Mouse (Mus musculus): Measurements from ENCODE around the gene Sdf2. TPM values are rescaled to one million over a fixed set of nuclear protein-coding genes. Genes with fewer than 3 reads are reported as not detected.
"Not testable (repeated sequence)": the region's sequence is repeated elsewhere in the genome, so short reads cannot be mapped to it uniquely, and the experiment has no call there.

Gene Sdf2
- polyA plus RNA-seq, 1 experiment: 138 TPM

DNA sequence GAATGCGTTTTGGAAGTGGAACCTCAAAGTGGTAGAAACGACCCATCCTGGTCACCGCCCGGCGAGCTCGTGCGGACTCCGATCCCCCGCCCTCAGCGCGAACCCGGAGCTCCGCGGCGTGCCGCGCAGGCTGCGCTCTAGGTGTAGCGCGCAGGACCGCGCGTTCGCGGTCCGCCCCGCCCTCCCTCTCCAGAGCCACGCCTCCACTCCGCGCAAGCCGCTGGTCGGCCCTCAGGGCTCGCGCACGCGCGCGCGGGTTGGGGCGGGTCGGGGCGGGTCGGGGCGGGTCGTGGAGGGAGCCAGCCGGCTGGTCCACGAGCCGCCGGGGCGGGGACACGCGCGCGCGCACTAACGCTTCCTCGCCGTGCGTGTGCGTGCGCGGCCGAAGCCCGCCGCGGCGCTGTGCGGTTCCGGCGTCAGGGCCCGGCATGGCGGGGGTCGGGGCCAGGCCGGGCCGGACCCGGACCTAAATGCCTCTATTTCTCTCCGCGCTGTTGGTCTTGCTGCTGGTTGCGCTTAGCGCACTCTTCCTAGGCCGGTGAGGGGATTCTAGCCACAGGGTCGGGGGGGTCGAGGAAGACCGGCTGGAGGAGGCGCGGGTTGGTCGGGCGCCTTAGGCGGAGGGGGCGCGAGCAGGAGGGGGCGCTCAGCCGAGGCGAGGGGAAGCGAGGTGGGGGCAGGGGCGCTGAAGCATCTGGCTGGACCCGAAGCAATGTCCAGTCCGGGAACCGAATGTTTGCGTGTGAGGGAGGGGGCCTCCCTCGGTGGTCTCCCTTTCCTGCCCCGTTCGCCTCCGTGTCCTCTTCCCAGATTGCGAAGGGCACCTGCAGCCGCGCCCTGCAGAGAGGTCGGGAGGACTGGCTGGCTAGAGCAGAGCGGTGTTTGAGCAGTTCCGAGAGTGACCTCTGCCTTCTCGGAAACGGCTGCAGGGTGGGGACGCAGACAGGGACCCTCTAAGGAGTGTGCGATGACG, 16.1 kb downstream of the Sdf2 start, which contains the start of gene 2610507B11Rik:
Gene 2610507B11Rik (plus strand): TSS at position 373 of the 973 bp plus-strand sequence.
- peak; percentile 78 for DNase-seq (ENCODE audit: low spot score)

DNA sequence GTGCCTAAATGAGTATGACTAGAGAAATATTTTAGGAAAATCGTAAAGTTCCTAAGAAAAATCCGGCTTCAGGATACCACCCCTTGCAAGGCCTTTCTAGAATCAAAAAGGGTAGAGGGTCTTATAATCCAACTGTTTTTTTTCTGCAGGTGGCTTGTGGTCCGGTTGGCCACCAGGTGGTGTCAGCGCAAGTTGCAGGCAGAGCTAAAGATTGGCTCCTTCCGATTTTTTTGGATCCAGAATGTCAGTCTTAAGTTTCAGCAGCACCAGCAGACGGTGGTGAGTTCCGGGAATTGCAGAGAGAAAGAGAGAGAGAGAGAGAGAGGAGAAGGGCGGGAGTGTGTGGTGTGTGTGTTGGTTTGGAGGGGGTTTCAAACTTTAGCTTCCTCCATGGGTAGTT, 17.0 kb downstream of the Sdf2 start:
- no peak for DNase-seq (ENCODE audit: low spot score)

- DNase-seq (ENCODE audit: low spot score): no peak
Observed at GRCm38 (mm10) chr11:78265571-78265970, 20.0 kb downstream of the Sdf2 start.

GRCm38 (mm10) chr11:78271986-78272385, 26.4 kb downstream of the Sdf2 start:
- no peak for DNase-seq (ENCODE audit: low spot score)

DNA sequence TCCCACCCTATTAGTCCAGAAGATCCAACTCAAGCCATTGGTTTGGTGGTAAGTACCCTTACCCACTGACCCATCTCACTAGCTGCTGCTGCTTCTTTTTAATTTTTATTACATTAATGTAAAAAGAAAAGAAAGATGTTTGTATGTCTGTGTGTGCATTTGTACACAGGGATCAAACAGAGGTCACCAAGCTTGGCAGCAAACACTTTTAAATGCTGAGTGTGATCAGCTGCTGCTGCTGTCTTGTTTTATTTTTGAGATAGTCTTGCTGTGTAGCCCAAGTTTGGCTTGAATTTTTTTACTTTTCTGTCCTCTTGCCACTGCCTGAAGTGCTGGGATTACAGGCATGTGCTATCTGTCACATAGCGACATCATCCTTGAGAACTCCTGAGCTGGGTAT, 30.1 kb downstream of the Sdf2 start:
- DNase-seq (ENCODE audit: low spot score): no peak

GRCm38 (mm10) chr11:78276169-78276568, 30.6 kb downstream of the Sdf2 start:
- not testable (repeated sequence) for DNase-seq (ENCODE audit: low spot score)

DNA sequence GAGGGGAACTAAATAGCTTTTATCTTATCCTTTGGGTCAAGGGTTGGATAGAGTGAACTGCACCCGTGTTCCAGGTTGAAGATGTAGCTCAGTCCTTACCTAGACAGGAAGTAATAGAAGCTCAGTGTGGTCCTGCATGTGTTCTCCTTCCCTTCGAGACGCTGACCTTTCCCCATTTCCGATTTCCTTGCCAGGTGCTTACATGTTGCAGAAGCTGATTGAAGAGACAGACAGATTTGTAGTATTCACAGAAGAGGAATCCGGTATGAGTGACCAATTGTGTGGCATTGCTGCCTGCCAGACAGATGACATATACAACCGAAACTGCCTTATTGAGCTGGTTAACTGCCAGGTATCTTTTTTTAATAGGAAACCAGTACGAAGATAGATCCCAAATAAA, 33.3 kb downstream of the Sdf2 start:
- DNase-seq (ENCODE audit: low spot score): no peak

DNA sequence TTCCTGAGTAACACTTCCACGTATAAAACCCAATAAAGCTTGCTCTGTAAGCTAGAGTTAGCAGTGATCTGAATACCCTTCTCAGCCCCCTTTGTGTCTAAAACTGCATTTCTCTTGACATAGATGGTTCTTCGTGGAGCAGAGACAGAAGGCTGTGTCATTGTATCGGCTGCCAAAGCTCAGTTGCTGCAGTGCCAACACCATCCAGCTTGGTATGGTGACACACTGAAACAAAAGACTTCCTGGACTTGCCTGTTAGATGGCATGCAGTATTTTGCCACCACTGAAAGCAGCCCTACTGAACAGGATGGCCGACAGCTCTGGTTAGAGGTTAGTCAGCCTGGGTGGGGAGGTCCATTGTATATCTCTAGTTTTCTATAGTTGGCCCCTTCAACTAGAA, 34.0 kb downstream of the Sdf2 start:
- no peak for DNase-seq (ENCODE audit: low spot score)

- DNase-seq (ENCODE audit: low spot score): no peak
Observed at GRCm38 (mm10) chr11:78289146-78289763, 43.7 kb downstream of the Sdf2 start.

DNA sequence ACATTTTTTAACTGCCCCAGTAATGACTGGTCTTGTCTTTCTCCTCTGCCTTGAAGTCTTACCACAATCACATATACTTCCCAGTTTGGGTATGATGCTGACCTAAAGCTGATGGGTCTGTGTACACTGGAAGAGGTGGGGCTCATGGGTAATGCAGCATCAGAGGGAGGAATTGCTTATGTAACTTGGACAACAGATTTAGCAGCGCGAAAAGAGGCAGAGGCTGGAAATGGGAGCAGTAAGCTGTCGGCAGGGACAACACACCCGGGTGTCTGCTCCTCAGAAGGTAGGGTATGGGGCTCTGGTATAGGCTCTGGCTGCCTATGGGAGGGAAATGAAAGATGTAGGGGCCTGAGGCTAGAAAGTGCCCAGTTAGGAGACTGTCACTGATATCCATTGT, 45.1 kb downstream of the Sdf2 start, which contains the start of gene BC030499:
Gene BC030499 (plus strand): TSS at position 188 of the 400 bp plus-strand sequence.
- no peak for DNase-seq (ENCODE audit: low spot score)

DNA sequence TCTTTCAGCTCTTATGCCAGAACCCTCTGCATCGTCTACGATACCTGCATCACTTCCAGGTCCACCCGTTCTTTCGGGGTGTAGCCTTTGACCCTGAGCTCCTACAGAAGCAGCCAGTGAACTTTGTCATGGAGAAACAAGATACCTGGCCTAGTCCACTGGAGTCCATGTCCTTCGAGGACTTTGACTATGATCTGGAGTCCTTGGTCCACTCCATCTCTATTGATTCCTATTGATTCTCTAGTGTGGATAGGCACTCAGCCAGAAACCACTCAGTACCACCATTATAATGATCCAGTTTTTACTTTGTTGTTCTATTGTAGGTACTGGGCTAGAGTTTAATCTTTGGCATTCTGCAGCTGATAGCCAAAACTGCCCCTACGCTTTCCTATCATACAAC, 49.0 kb downstream of the Sdf2 start:
- DNase-seq (ENCODE audit: low spot score): no peak

DNA sequence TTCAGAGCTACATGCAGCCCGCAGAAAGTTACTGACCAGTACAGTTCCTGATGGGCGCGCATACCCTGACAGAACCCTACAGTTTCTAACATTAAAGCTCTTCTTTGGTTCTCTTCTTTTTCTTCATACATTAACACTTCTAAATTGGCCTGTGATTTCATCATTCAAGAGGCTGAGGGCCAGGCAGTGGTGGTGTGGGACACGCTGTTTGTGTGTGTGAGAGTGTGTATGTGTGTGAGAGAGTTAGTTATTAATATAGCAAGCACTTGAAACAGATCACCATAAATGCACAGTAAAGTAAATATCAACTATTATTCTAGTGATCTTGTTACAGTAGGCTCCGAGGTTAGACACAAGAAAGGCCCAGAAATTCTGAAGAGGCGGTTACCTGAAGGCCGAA, 55.4 kb downstream of the Sdf2 start:
- DNase-seq (ENCODE audit: low spot score): no peak

DNA sequence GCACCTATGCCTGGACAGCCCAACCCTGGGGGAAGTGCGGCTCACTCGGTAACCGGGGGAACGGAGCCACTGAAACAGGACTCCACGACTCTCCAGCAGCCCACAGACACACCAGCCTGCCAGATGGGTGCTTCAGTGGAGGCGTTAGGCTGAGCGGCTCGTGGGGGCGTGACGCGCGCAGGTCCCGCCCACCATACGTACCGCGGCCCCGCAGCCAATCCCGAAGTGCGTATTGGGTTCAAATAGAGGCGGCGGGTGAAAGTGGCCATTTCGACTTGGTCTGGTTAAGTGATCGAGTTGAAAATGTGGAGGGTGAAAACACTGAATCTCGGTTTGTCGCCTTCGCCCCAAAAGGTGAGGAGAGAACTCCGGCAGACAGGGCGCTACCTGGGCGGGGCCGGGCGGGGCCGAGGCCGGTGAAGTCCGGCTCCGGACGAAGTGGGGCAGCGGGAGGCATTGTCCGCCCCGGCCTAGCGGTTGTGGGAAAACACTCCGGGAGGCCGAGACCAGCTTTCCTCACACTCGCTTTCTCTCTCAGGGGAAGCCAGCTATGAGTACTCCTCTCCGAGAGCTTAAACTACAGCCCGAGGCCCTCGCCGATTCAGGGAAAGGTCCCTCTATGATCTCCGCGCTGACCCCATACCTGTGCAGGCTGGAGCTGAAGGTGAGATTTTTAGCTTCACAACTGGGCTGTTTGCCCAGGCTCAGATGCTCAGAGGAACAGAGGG, 56.0 kb downstream of the Sdf2 start, which contains the start of gene Spag5:
Gene Spag5 (plus strand): TSS at position 173 of the 728 bp plus-strand sequence.
- DNase-seq (ENCODE audit: low spot score): peak; percentile 69

Other genes with a start within 250 kb of the Sdf2 start
- 2.2 and 2.5 TPM in 2 replicates for gene Dhrs13, start 213.5 kb upstream of the Sdf2 start, polyA plus RNA-seq (2012; rRNA removed)
- 108 and 126 TPM in 2 replicates for gene Flot2, start 207.8 kb upstream of the Sdf2 start, polyA plus RNA-seq (2012; rRNA removed)
- 23.0 and 28.0 TPM in 2 replicates for gene Eral1, start 165.4 kb upstream of the Sdf2 start, polyA plus RNA-seq (2012; rRNA removed)
- gene Fam222b, start 151.1 kb upstream of the Sdf2 start, polyA plus RNA-seq (2012; rRNA removed): 6.1 and 10.1 TPM in 2 replicates
- gene Traf4, start 80.2 kb upstream of the Sdf2 start, polyA plus RNA-seq (2012; rRNA removed): 20.4 and 26.1 TPM in 2 replicates
- gene Nek8, start 69.1 kb upstream of the Sdf2 start, polyA plus RNA-seq (2012; rRNA removed): 14.4 and 19.7 TPM in 2 replicates
- 24.1 and 33.5 TPM in 2 replicates for gene Tlcd1, start 69.0 kb upstream of the Sdf2 start, polyA plus RNA-seq (2012; rRNA removed)
- gene Rpl23a, start 62.2 kb upstream of the Sdf2 start, polyA plus RNA-seq (2012; rRNA removed): 2,424 and 3,048 TPM in 2 replicates
- 66.7 and 79.2 TPM in 2 replicates for gene Rab34, start 57.3 kb upstream of the Sdf2 start, polyA plus RNA-seq (2012; rRNA removed)
- 3.0 and 3.4 TPM in 2 replicates for gene Proca1, start 52.4 kb upstream of the Sdf2 start, polyA plus RNA-seq (2012; rRNA removed)
- gene Supt6, start 241 bp downstream of the Sdf2 start, polyA plus RNA-seq (2012; rRNA removed): 14.5 and 28.6 TPM in 2 replicates
- 94.2 and 96.9 TPM in 2 replicates for gene 2610507B11Rik, start 16.0 kb downstream of the Sdf2 start, polyA plus RNA-seq (2012; rRNA removed)
- gene BC030499, start 45.1 kb downstream of the Sdf2 start, polyA plus RNA-seq (2012; rRNA removed): 0.28 and 0.55 TPM in 2 replicates
- 1.4 and 1.7 TPM in 2 replicates for gene Spag5, start 55.8 kb downstream of the Sdf2 start, polyA plus RNA-seq (2012; rRNA removed)
- gene Aldoc, start 77.2 kb downstream of the Sdf2 start, polyA plus RNA-seq (2012; rRNA removed): 3.3 and 4.1 TPM in 2 replicates
- gene Pigs, start 82.7 kb downstream of the Sdf2 start, polyA plus RNA-seq (2012; rRNA removed): 44.2 and 44.9 TPM in 2 replicates
- gene Unc119, start 97.7 kb downstream of the Sdf2 start, polyA plus RNA-seq (2012; rRNA removed): 91.5 and 94.3 TPM in 2 replicates
- gene Foxn1, start 140.8 kb downstream of the Sdf2 start, polyA plus RNA-seq (2012; rRNA removed): 0.08 and 0.15 TPM in 2 replicates
- 0.04 and 0.07 TPM in 2 replicates for gene Slc13a2, start 176.5 kb downstream of the Sdf2 start, polyA plus RNA-seq (2012; rRNA removed)
- 24.3 and 26.3 TPM in 2 replicates for gene Slc46a1, start 220.0 kb downstream of the Sdf2 start, polyA plus RNA-seq (2012; rRNA removed)